Mouse (Mus musculus) lung, embryonic 15.5 days (tissue): ENCODE measurements at regions not wholly inside any gene's neighbourhood (a gene's known extent, or its start where the extent isn't known, plus 50 kb on each side); places are given as distances from the start of the nearest gene placed in this dataset.

Source experiments
- ATAC-seq: fragments of 200-750 bp; cut with Nextera tagmentation; 2 replicates; pipeline ENCODE4 v1.8.0; 2017; ENCODE audit warnings: moderate number of reproducible peaks, borderline replicate concordance; ENCODE audit not compliant: low FRiP score, low TSS enrichment; ENCODE audit errors: extremely low read depth
- H3K27ac ChIP-seq: fragments of 300-500 bp; sonication (generic); 2 replicates; pipeline ENCODE4 v1.5.1; 2015; ENCODE audit warnings: moderate library complexity, mild to moderate bottlenecking, inconsistent platforms
- H3K27me3 ChIP-seq: fragments of 300-500 bp; sonication (generic); 2 replicates; pipeline ENCODE4 v1.6.1; 2015; ENCODE audit warnings: inconsistent platforms
- H3K36me3 ChIP-seq: fragments of 300-500 bp; sonication (generic); 2 replicates; pipeline ENCODE4 v1.6.1; 2015; ENCODE audit warnings: inconsistent platforms
- H3K4me1 ChIP-seq: fragments of 300-500 bp; sonication (generic); 2 replicates; pipeline ENCODE4 v1.6.1; 2015; ENCODE audit warnings: inconsistent platforms
- H3K4me2 ChIP-seq: fragments of 300-500 bp; sonication (generic); 2 replicates; pipeline ENCODE4 v1.6.1; 2015; ENCODE audit warnings: inconsistent platforms, mild to moderate bottlenecking, moderate library complexity
- H3K4me3 ChIP-seq: fragments of 300-500 bp; sonication (generic); 2 replicates; pipeline ENCODE4 v1.5.1; 2015; ENCODE audit warnings: mild to moderate bottlenecking, inconsistent platforms
- H3K9ac ChIP-seq: fragments of 300-500 bp; sonication (generic); 2 replicates; pipeline ENCODE4 v1.6.1; 2015; ENCODE audit warnings: inconsistent platforms
- H3K9me3 ChIP-seq: fragments of 300-500 bp; sonication (generic); 2 replicates; pipeline ENCODE4 v1.6.1; 2016; ENCODE audit warnings: inconsistent platforms
- WGBS: fragments of 180-500 bp; shearing (Covaris S2); methylation state at CpG from one replicate; pipeline ENCODE4 v1.1.7; 2015; 5-methylcytosine and 5-hydroxymethylcytosine counted together

DNA sequence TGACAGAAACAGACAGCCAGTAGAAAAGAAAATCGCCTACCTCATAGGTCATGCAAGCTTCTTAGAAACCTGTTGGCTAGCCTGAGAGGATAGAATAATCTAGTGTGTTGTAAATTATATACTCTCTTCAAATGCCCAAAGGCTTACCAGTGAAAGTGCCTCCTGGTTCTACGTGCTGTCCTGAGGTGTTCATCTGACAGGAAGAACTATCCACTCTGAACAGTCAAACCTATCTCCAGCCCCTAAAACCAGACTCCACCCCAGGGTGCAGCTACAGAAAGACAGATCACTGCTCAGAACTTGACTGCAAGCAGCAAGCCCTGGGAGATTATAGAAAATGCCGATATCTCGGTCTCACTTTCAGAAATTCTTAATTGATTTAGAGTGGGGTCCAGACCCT, 102.0 kb upstream of the Mpp6 start:
- Histone ChIP-seq H3K9ac (no peak overlapping the region), H3K4me3 (no peak overlapping the region), H3K9me3 (no peaks in the 10 kb centered on the region), H3K27ac (no peak overlapping the region), H3K4me1 (peaks cover 15% of the 10 kb centered on the region), H3K4me2 (no peak overlapping the region), H3K36me3 (no peaks in the 10 kb centered on the region), H3K27me3 (no peaks in the 10 kb centered on the region)
- ATAC-seq: no peak
- 83% methylated on average over 4 of the region's 4 CpGs for WGBS

DNA sequence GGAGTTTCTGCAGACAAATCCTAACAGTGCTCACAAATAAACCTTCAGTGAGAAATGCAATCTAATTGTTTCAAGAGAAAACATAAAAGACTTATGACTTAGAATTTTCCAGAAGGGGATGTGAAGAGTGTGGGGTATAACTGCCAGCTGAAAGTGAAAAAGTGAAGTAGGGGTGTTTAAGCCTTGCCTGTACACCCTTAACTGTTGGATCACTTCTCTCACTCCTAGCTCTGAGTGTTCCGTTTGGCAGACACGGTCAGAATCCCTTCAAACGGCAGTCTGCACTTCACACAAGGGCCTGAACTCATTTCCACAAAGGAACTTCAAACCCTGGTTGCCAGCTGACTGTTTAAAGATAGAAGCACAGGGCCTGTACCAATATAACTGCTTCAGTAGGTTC, 101.2 kb upstream of the Mpp6 start:
- Histone ChIP-seq H3K9ac (no peak overlapping the region), H3K9me3 (no peaks in the 10 kb centered on the region), H3K27ac (0 out of 2 replicates have a peak overlapping the region, but pooled peaks have one; percentile 24), H3K27me3 (no peaks in the 10 kb centered on the region), H3K4me2 (no peak overlapping the region), H3K4me3 (no peak overlapping the region), H3K36me3 (no peaks in the 10 kb centered on the region), H3K4me1 (peaks cover 15% of the 10 kb centered on the region)
- 16% methylated on average over 3 of the region's 3 CpGs for WGBS
- ATAC-seq: no peak

DNA sequence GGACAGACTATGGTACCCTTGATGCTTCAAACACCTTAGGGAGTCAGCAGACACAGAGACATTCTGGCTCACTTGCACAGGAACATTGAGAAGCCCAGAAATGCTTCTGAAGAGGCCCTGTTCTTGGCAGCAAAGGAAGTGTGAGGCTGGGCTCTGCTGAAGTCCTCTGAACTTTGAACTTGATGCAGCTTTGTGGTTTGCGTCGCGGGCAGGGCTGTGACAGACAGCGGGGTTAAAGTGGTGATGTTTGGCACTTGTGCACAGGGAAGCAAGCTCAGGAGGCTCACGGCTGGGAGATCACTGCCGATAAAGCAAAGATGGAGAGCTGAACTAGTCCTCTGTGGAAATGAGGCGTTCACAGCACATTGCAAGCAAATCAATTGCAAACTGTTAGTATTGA, 100.7 kb upstream of the Mpp6 start:
- H3K9ac ChIP-seq: no peak overlapping the region

DNA sequence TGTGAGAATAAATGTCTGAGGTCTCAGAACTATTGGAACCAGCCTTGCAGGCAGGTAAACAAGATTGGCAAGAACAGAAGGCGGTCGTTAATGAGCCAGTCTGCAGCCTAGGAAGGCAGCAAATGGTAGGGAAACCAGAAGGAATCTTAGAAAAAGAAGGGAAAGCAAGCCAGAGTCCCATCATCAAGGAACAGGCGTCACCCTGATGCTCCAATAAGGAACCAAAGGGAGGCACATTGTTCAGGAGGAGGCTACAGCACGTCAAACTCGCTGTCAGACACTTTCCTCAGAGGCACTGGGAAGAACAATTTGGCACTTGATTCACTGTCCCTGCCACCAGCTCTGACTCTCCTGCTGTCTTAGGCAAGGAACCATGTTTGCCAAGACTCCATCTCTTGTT, 100.2 kb upstream of the Mpp6 start:
- Histone ChIP-seq H3K4me3 (no peak overlapping the region), H3K27ac (no peak overlapping the region), H3K9ac (no peak overlapping the region), H3K4me2 (no peak overlapping the region), H3K27me3 (no peaks in the 10 kb centered on the region), H3K4me1 (peaks cover 15% of the 10 kb centered on the region), H3K9me3 (no peaks in the 10 kb centered on the region), H3K36me3 (no peaks in the 10 kb centered on the region)
- ATAC-seq: no peak
- WGBS: 54% methylated on average over 5 of the region's 5 CpGs

More for the DNA sequence above, 100.7 kb upstream of the Mpp6 start:
- Histone ChIP-seq H3K4me1 (peaks cover 15% of the 10 kb centered on the region), H3K9me3 (no peaks in the 10 kb centered on the region), H3K27ac (0 out of 2 replicates have a peak overlapping the region, but pooled peaks have one; percentile 24), H3K27me3 (no peaks in the 10 kb centered on the region), H3K4me2 (no peak overlapping the region), H3K36me3 (no peaks in the 10 kb centered on the region), H3K4me3 (no peak overlapping the region)
- WGBS: 25% methylated on average over 7 of the region's 7 CpGs
- no peak for ATAC-seq

DNA sequence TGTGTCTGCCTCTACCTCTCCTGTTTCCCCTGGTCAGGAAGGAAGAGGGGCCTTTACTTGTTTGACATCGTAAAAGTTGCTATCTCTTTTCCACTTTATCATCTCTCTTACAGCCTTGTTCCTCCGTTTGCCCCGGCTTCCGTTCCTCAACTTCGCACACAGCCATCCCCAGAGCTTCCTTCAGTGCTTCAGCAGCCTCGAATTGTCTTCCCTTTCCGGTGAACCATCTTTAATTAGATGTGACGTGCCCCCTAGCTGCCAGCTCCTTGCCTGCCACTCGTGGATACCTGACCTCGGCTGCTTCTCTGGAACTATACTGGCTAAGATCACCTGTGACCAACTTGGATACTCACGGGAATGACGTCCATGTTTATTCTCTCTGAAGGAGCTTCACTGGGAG, 99.0 kb upstream of the Mpp6 start:
- 71% methylated on average over 12 of the region's 12 CpGs for WGBS
- H3K36me3 ChIP-seq: no peaks in the 10 kb centered on the region
- no peak for ATAC-seq

DNA sequence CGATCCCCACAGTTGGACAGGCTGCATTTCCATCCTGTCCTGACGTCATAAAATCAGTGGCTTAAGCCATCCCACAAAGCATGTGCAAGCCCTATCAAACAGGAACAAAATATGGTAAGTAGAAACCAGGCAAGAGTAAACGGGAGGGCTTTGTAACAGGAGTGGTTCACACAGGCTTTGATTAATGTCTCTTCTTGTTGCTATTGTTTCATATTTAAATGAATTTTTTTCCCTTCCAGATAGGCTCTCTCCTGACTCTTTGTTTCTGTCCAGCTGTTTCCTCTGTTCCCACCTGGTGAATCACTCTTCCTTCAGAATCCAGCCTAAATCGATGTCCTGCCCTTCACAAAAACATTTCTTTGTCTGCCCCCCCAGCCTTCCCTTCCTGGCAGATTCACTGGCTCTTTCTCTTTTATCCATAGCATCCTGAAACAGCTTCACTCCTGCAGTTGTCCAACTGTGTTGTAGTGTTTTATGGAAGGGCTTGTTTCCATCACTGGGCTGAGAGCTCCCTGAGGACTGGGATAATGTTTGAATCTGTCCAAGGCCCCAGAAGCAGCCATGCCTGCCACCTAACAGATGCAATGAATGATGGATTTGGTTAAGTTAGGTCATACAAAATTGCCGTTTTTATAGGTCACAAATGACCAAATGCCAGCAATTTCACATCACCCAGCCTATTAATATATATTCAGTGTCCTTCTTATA, 98.1 kb upstream of the Mpp6 start:
- Histone ChIP-seq H3K27ac (no peak overlapping the region), H3K9me3 (no peaks in the 10 kb centered on the region), H3K4me2 (no peak overlapping the region), H3K9ac (no peak overlapping the region), H3K27me3 (no peaks in the 10 kb centered on the region), H3K4me1 (peaks cover 15% of the 10 kb centered on the region), H3K4me3 (no peak overlapping the region), H3K36me3 (no peaks in the 10 kb centered on the region)
- WGBS: 59% methylated on average over 5 of the region's 5 CpGs
- no peak for ATAC-seq

More for the DNA sequence above, 99.0 kb upstream of the Mpp6 start:
- Histone ChIP-seq H3K4me3 (no peak overlapping the region), H3K27me3 (no peaks in the 10 kb centered on the region), H3K9ac (no peak overlapping the region), H3K4me2 (no peak overlapping the region), H3K9me3 (no peaks in the 10 kb centered on the region), H3K27ac (no peak overlapping the region), H3K4me1 (peaks cover 15% of the 10 kb centered on the region)

- Histone ChIP-seq H3K4me1 (peaks cover 15% of the 10 kb centered on the region), H3K9ac (no peak overlapping the region), H3K27ac (no peak overlapping the region), H3K27me3 (no peaks in the 10 kb centered on the region), H3K36me3 (no peaks in the 10 kb centered on the region), H3K4me2 (no peak overlapping the region), H3K4me3 (no peak overlapping the region), H3K9me3 (no peaks in the 10 kb centered on the region)
- ATAC-seq: no peak
- WGBS: 54% methylated on average over 5 of the region's 5 CpGs
Observed at GRCm38 (mm10) chr6:50013067-50013466, 97.0 kb upstream of the Mpp6 start.

GRCm38 (mm10) chr6:50013842-50014241, 96.2 kb upstream of the Mpp6 start:
- WGBS: 76% methylated on average over 7 of the region's 7 CpGs
- no peak for ATAC-seq
- Histone ChIP-seq H3K4me1 (peaks cover 13% of the 10 kb centered on the region), H3K4me3 (no peak overlapping the region), H3K9ac (no peak overlapping the region), H3K36me3 (no peaks in the 10 kb centered on the region), H3K9me3 (no peaks in the 10 kb centered on the region), H3K27me3 (no peaks in the 10 kb centered on the region), H3K27ac (no peak overlapping the region), H3K4me2 (no peak overlapping the region)

DNA sequence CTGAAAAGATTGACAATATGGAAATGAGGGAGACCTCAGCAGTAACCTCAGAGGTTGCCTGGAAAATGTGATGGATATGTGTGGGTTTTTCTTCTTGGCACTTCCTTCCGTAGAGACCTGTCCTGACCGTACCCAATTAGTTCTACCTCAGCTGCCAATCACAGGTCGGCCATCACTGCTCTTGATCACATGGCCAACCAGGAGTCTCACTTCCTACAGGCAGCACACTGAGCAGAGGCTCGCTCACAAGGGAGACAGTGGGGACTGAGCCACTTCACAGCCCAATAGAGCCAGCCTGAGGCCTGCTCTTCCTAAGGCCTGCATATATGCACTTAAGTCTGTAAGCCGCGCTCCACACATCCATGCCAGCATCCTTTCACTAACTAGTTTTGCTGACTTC, 82.1 kb upstream of the Mpp6 start:
- ATAC-seq: no peak
- Histone ChIP-seq H3K36me3 (no peaks in the 10 kb centered on the region), H3K4me1 (no peaks in the 10 kb centered on the region), H3K4me2 (no peak overlapping the region), H3K27me3 (no peaks in the 10 kb centered on the region), H3K9ac (no peak overlapping the region), H3K4me3 (no peak overlapping the region), H3K27ac (no peak overlapping the region), H3K9me3 (no peaks in the 10 kb centered on the region)
- 83% methylated on average over 6 of the region's 6 CpGs for WGBS

DNA sequence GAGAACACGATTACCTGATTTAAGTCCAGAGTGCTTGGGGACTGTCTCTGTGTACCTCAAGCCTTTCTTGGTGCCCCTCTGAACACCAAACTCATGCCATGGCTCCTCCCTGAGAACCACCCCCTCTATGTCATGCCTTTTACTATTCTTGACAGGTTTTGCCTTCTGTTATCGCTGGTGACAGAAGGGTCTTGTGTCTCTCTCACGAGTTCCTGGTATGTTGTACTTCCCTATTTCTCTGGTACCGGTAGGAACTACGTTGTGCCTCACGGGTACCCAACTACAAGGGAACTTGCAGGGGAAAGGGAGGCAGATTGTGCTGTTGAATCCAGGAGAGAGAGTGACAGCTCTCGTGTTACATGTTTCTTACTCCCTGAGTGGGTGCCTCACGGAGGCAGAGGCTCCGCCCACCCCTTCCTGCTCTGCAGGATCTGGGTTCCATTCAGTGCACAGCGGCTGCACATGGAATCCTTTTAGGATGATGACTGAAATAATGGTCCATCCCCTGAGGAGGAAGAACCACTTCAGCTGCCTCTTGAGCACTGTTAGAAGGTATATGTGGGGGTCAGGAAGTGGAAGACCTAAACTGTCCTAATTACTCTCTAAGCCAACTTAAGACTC, 80.0 kb upstream of the Mpp6 start:
- H3K27ac ChIP-seq: no peak overlapping the region
- no peaks in the 10 kb centered on the region for H3K9me3 ChIP-seq
- ATAC-seq: no peak
- no peaks in the 10 kb centered on the region for H3K4me1 ChIP-seq
- H3K9ac ChIP-seq: no peak overlapping the region
- 60% methylated on average over 10 of the region's 10 CpGs for WGBS
- H3K4me2 ChIP-seq: no peak overlapping the region
- H3K27me3 ChIP-seq: no peaks in the 10 kb centered on the region
- no peak overlapping the region for H3K4me3 ChIP-seq
- no peaks in the 10 kb centered on the region for H3K36me3 ChIP-seq

- WGBS: 76% methylated on average over 5 of the region's 5 CpGs
- no peaks in the 10 kb centered on the region for H3K27me3 ChIP-seq
- no peak overlapping the region for H3K4me3 ChIP-seq
- no peaks in the 10 kb centered on the region for H3K4me1 ChIP-seq
- H3K27ac ChIP-seq: no peak overlapping the region
- H3K36me3 ChIP-seq: no peaks in the 10 kb centered on the region
- no peak for ATAC-seq
- no peak overlapping the region for H3K4me2 ChIP-seq
- H3K9ac ChIP-seq: no peak overlapping the region
- H3K9me3 ChIP-seq: no peaks in the 10 kb centered on the region
Observed at GRCm38 (mm10) chr6:50031356-50031755, 78.7 kb upstream of the Mpp6 start.

GRCm38 (mm10) chr6:50032894-50033595, 77.0 kb upstream of the Mpp6 start:
- Histone ChIP-seq H3K4me1 (0 out of 2 replicates have a peak, but pooled peaks cover under 1% of the 10 kb centered on the region), H3K27ac (no peak overlapping the region), H3K9ac (no peak overlapping the region), H3K36me3 (no peaks in the 10 kb centered on the region), H3K4me3 (no peak overlapping the region), H3K4me2 (no peak overlapping the region), H3K27me3 (no peaks in the 10 kb centered on the region), H3K9me3 (no peaks in the 10 kb centered on the region)
- no peak for ATAC-seq
- WGBS: 42% methylated on average over 15 of the region's 15 CpGs
